Mouse (Mus musculus) CH12.LX (cell line): ENCODE data around the gene Ranbp6.

Experiments
- EP300 ChIP-seq: IDR thresholded peaks from 2 replicates; pipeline ENCODE4 v1.6.1; 2011; ENCODE audit warnings: low read length, improper control_type of control experiment
- KAT2A ChIP-seq: IDR thresholded peaks from 2 replicates; pipeline ENCODE4 v1.6.1; 2012; ENCODE audit warnings: low read length, improper control_type of control experiment, inconsistent platforms; ENCODE audit not compliant: insufficient replicate concordance
- MAX ChIP-seq: IDR thresholded peaks from 2 replicates; pipeline ENCODE4 v1.6.1; 2011; ENCODE audit warnings: low read length, improper control_type of control experiment
- POLR2A ChIP-seq: IDR thresholded peaks from 2 replicates; pipeline ENCODE4 v1.6.1; 2011; ENCODE audit warnings: low read depth, mild to moderate bottlenecking, improper control_type of control experiment, low read length
- POLR2AphosphoS2 ChIP-seq: IDR thresholded peaks from 2 replicates; pipeline ENCODE4 v1.6.1; 2011; ENCODE audit warnings: low read depth, low read length, improper control_type of control experiment
- UBTF ChIP-seq: IDR thresholded peaks from 2 replicates; pipeline ENCODE4 v1.6.1; 2012; ENCODE audit warnings: low read depth, mild to moderate bottlenecking, inconsistent platforms, low read length, improper control_type of control experiment, moderate library complexity
- ZC3H11A ChIP-seq: IDR thresholded peaks from 2 replicates; pipeline ENCODE4 v1.6.1; 2012; ENCODE audit warnings: low read depth, mild to moderate bottlenecking, inconsistent platforms, low read length, improper control_type of control experiment

GRCm38 (mm10) chr19:29853711-29854110, 40.9 kb upstream of the Ranbp6 start:
- TF ChIP-seq ZC3H11A (no peak), POLR2AphosphoS2 (no peak), KAT2A (no peak), POLR2A (no peak), MAX (no peak), UBTF (no peak), EP300 (no peak)
